Mouse (Mus musculus): ENCODE measurements around the gene Adcy7.

DNA sequence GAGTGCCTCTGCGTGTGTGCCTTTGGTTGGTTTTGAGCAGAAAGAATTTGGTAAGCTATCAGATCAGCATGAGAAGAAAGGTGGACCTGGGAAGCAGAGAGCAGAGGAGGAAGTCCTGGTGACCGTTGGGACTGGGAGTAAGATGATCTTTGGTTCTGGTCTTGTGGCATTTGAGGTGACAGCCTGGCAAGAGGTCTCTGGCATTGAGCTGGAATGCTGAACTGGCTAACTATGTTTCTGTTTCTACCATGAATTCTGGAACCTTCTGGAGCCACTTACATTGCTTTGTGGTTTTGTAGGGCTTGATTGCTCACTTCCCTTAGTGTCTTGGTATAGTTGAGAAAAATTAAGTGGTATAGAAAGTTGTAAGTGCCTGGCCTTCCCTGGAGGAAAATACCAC, 34.6 kb upstream of the Adcy7 start:
- TF ChIP-seq CTCF (IDR thresholded peaks at IDR 0.05; ENCODE audit: extremely low read depth, insufficient read length, insufficient replicate concordance, low read depth, low read length) (no peak), POLR2A (IDR thresholded peaks at IDR 0.05; ENCODE audit: low read depth, low read length) (no peak)
